Mouse (Mus musculus): Measurements from ENCODE around the gene Gabrr2. TPM values are rescaled to one million over a fixed set of nuclear protein-coding genes. Genes with fewer than 3 reads are reported as not detected.

Gabrr2 gene
- polyA plus RNA-seq, 2 experiments, result 0.54 to 0.78 TPM

DNA sequence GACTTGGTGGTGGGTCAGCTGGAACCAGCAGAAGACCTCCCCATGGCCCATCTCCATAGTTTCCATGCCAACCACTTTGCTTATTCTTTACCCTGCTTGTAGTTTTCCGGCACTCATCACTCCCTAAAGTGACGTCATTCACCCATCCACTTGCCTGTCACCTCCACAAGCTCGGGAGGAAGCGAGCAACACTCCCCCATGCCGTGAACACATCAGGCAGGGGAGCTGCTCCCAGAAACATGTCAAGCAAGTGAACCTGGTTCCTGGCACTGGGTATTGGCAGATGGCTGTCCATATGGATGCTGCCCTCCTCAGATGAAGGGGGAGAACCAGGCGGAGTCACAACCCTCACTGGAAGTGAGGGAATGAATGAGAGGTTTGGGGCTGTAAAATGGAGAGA is 6.1 kb downstream of the Gabrr2 start:
- Histone ChIP-seq H3K4me2 (replicated peaks; ENCODE audit: low read depth, low read length, severe bottlenecking) (no peak overlapping the region), H3K9me3 (ENCODE audit: control insufficient read depth, low read length) (no peaks in the 10 kb centered on the region), H3K27me3 (ENCODE audit: control insufficient read depth, insufficient read depth, low read length) (no peaks in the 10 kb centered on the region), H3K36me3 (ENCODE audit: control insufficient read depth, insufficient read depth, low read length) (no peaks in the 10 kb centered on the region), H3K4me1 (ENCODE audit: control insufficient read depth, insufficient read depth, low read length) (no peaks in the 10 kb centered on the region), H3K9ac (ENCODE audit: low read depth, low read length, severe bottlenecking) (no peak overlapping the region), H3K27ac (replicated peaks; ENCODE audit: low read depth, low read length) (no peak overlapping the region), H3K4me3 (replicated peaks; ENCODE audit: low read length) (no peak overlapping the region)
- DNase-seq (ENCODE audit: low spot score) (no peak), ATAC-seq (ENCODE audit: low FRiP score, low read depth) (no peak)
- 68% methylated on average over 6 of the region's 6 CpGs for WGBS
- TF ChIP-seq POLR2A (IDR thresholded peaks at IDR 0.05; ENCODE audit: borderline replicate concordance, extremely low read depth, insufficient read depth, insufficient read length), result no peak

DNA sequence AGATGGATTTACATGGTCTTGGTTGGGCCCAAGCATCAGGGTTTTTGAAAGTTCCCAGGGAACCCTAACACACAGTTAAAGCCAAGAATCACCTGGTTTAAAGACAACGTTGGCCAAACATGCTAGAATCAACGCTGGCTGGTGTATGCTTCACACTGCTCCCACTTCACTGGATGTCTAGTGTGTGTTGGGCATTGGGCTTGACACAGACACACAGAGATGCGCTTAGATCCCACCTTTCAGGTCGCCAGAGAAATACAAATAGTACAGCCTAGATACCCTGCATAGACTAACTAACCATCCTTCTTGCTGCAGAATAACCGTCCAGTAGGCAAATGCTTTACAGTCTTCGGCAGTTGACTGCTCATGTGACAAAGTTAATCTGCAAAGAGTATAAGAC is 7.5 kb downstream of the Gabrr2 start:
- no peaks in the 10 kb centered on the region for H3K9me3 ChIP-seq (ENCODE audit: control insufficient read depth, low read length)
- H3K4me1 ChIP-seq (ENCODE audit: control insufficient read depth, insufficient read depth, low read length), result no peaks in the 10 kb centered on the region
- TF ChIP-seq POLR2A (IDR thresholded peaks at IDR 0.05; ENCODE audit: borderline replicate concordance, extremely low read depth, insufficient read depth, insufficient read length), result no peak
- no peaks in the 10 kb centered on the region for H3K36me3 ChIP-seq (ENCODE audit: control insufficient read depth, insufficient read depth, low read length)
- no peak overlapping the region for H3K27ac ChIP-seq (replicated peaks; ENCODE audit: low read depth, low read length)
- H3K9ac ChIP-seq (ENCODE audit: low read depth, low read length, severe bottlenecking), result no peak overlapping the region
- no peak overlapping the region for H3K4me3 ChIP-seq (replicated peaks; ENCODE audit: low read length)
- ATAC-seq (ENCODE audit: low FRiP score, low read depth), result no peak
- no peak for DNase-seq (ENCODE audit: low spot score)
- H3K4me2 ChIP-seq (replicated peaks; ENCODE audit: low read depth, low read length, severe bottlenecking), result no peak overlapping the region
- 93% methylated on average over 6 of the region's 6 CpGs for WGBS
- H3K27me3 ChIP-seq (ENCODE audit: control insufficient read depth, insufficient read depth, low read length), result no peaks in the 10 kb centered on the region

DNA sequence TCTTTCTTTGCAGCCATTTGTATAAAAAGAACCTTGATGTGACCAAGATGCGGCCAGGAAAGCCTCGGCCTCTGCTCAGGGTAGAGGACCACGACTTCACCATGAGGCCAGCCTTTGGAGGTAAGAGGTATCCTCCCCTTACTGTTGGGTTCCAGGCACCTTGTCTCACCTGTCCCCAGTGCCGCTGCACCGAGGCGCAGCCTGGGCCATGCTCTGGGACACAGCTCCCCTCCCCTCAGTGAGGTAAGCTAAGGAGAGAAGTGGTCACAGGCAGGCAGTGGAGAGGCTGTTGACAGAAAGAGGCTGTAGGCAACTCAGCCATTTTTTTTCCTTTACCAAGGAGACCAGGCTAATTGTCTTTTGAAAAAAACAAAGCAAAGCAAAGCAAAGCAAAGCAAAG is 8.5 kb downstream of the Gabrr2 start:
- no peak overlapping the region for H3K4me2 ChIP-seq (replicated peaks; ENCODE audit: low read depth, low read length, severe bottlenecking)
- TF ChIP-seq POLR2A (IDR thresholded peaks at IDR 0.05; ENCODE audit: borderline replicate concordance, extremely low read depth, insufficient read depth, insufficient read length), result no peak
- WGBS, result 90% methylated on average over 6 of the region's 6 CpGs
- H3K4me3 ChIP-seq (replicated peaks; ENCODE audit: low read length), result no peak overlapping the region
- H3K27me3 ChIP-seq (ENCODE audit: control insufficient read depth, insufficient read depth, low read length), result no peaks in the 10 kb centered on the region
- no peaks in the 10 kb centered on the region for H3K4me1 ChIP-seq (ENCODE audit: control insufficient read depth, insufficient read depth, low read length)
- ATAC-seq (ENCODE audit: low FRiP score, low read depth), result no peak
- no peaks in the 10 kb centered on the region for H3K36me3 ChIP-seq (ENCODE audit: control insufficient read depth, insufficient read depth, low read length)
- no peak overlapping the region for H3K9ac ChIP-seq (ENCODE audit: low read depth, low read length, severe bottlenecking)
- no peak for DNase-seq (ENCODE audit: low spot score)
- no peaks in the 10 kb centered on the region for H3K9me3 ChIP-seq (ENCODE audit: control insufficient read depth, low read length)
- no peak overlapping the region for H3K27ac ChIP-seq (replicated peaks; ENCODE audit: low read depth, low read length)

DNA sequence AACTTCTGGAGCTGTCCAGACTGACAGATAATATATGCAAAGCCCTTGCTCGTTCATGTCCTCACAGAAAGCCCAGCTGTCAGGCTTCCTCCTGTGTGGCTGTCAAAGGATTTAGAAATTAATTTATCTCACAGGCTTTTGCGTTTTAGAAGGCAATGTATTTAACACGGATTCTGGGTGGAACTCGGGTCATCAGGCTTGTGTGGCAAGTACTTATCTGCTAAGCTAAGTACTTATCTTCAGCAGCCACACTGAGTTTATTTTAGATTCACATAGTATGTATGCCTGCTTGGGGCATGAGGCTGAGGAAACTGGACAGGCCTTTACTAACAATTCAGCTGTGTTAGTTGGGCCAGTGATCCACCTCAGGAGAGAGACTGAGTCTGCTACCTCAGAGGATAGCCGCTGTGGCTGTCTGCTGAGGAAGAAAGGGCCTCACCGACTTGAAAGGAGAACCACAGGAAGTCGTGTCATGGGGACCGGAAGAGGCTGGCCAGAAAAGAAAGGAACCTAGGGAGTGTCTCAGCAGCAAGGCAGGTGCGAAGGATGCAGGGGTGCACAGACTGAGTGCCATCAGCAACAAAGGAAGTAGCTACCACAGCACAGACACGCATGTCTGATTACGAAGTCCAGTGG is 9.8 kb downstream of the Gabrr2 start:
- no peak for DNase-seq (ENCODE audit: low spot score)
- TF ChIP-seq POLR2A (IDR thresholded peaks at IDR 0.05; ENCODE audit: borderline replicate concordance, extremely low read depth, insufficient read depth, insufficient read length), result no peak
- Histone ChIP-seq H3K27me3 (ENCODE audit: control insufficient read depth, insufficient read depth, low read length) (no peaks in the 10 kb centered on the region), H3K4me3 (replicated peaks; ENCODE audit: low read length) (no peak overlapping the region), H3K4me2 (replicated peaks; ENCODE audit: low read depth, low read length, severe bottlenecking) (no peak overlapping the region), H3K36me3 (ENCODE audit: control insufficient read depth, insufficient read depth, low read length) (no peaks in the 10 kb centered on the region), H3K9ac (ENCODE audit: low read depth, low read length, severe bottlenecking) (no peak overlapping the region), H3K4me1 (ENCODE audit: control insufficient read depth, insufficient read depth, low read length) (no peaks in the 10 kb centered on the region), H3K9me3 (ENCODE audit: control insufficient read depth, low read length) (no peaks in the 10 kb centered on the region), H3K27ac (replicated peaks; ENCODE audit: low read depth, low read length) (no peak overlapping the region)
- 55% methylated on average over 11 of the region's 11 CpGs for WGBS
- no peak for ATAC-seq (ENCODE audit: low FRiP score, low read depth)

DNA sequence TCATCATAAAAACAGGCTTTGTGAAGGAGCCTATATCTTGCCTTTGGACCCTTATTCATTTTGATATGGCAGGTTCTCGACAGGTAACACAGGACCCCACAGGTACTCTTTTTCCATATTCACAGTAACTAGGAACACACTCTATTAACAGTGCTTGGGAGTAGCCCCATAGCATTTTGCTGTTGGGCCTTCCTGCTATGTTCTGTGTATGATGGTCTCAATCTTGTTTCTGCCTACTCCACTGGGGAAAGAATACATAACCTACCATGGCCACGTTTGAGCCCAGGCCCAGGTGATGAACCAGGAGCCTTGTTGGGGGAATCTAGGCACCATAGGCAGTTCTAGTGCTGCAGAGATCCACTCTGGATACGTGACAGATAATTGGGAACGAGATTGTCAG is 11.6 kb downstream of the Gabrr2 start:
- ATAC-seq (ENCODE audit: low FRiP score, low read depth), result no peak
- Histone ChIP-seq H3K36me3 (ENCODE audit: control insufficient read depth, insufficient read depth, low read length) (no peaks in the 10 kb centered on the region), H3K4me1 (ENCODE audit: control insufficient read depth, insufficient read depth, low read length) (no peaks in the 10 kb centered on the region), H3K9me3 (ENCODE audit: control insufficient read depth, low read length) (no peaks in the 10 kb centered on the region), H3K9ac (ENCODE audit: low read depth, low read length, severe bottlenecking) (no peak overlapping the region), H3K4me2 (replicated peaks; ENCODE audit: low read depth, low read length, severe bottlenecking) (no peak overlapping the region), H3K27me3 (ENCODE audit: control insufficient read depth, insufficient read depth, low read length) (no peaks in the 10 kb centered on the region), H3K27ac (replicated peaks; ENCODE audit: low read depth, low read length) (no peak overlapping the region), H3K4me3 (replicated peaks; ENCODE audit: low read length) (no peak overlapping the region)
- TF ChIP-seq POLR2A (IDR thresholded peaks at IDR 0.05; ENCODE audit: borderline replicate concordance, extremely low read depth, insufficient read depth, insufficient read length), result no peak
- 77% methylated on average over 4 of the region's 4 CpGs for WGBS
- no peak for DNase-seq (ENCODE audit: low spot score)

DNA sequence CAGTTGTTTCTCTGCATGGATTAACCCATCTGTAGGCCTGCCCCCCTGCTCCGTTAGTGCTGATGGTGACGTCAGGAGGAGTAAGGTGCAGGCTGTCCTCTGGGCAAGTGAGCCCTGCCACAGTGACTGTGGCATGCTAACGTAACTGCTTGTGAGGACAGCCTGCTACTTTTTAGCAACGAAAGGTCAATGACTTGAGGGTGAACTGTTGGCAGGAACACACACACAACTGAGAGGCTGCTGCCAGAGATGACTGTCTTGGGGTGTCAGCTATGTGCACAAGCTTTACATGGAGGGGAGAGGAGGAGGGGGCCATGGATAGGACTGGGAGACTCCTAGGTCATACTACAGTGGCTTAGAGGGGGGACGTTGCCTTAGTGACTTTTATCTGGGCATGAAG is 12.1 kb downstream of the Gabrr2 start:
- DNase-seq (ENCODE audit: low spot score) (no peak), ATAC-seq (ENCODE audit: low FRiP score, low read depth) (no peak)
- H3K4me2 ChIP-seq (replicated peaks; ENCODE audit: low read depth, low read length, severe bottlenecking), result no peak overlapping the region
- no peaks in the 10 kb centered on the region for H3K9me3 ChIP-seq (ENCODE audit: control insufficient read depth, low read length)
- no peak overlapping the region for H3K27ac ChIP-seq (replicated peaks; ENCODE audit: low read depth, low read length)
- no peaks in the 10 kb centered on the region for H3K36me3 ChIP-seq (ENCODE audit: control insufficient read depth, insufficient read depth, low read length)
- no peak overlapping the region for H3K4me3 ChIP-seq (replicated peaks; ENCODE audit: low read length)
- WGBS, result 76% methylated on average over 5 of the region's 5 CpGs
- no peaks in the 10 kb centered on the region for H3K27me3 ChIP-seq (ENCODE audit: control insufficient read depth, insufficient read depth, low read length)
- no peak overlapping the region for H3K9ac ChIP-seq (ENCODE audit: low read depth, low read length, severe bottlenecking)
- TF ChIP-seq POLR2A (IDR thresholded peaks at IDR 0.05; ENCODE audit: borderline replicate concordance, extremely low read depth, insufficient read depth, insufficient read length), result no peak
- no peaks in the 10 kb centered on the region for H3K4me1 ChIP-seq (ENCODE audit: control insufficient read depth, insufficient read depth, low read length)
